Mouse (Mus musculus): ENCODE data around the gene Pex11b. TPM values are rescaled to one million over a fixed set of nuclear protein-coding genes. Genes with fewer than 3 reads are reported as not detected.
"Not testable (repeated sequence)": the region's sequence is repeated elsewhere in the genome, so short reads cannot be mapped to it uniquely, and the experiment has no call there.

The Pex11b gene
- polyA plus RNA-seq, 1 experiment: 19.9 TPM

DNA sequence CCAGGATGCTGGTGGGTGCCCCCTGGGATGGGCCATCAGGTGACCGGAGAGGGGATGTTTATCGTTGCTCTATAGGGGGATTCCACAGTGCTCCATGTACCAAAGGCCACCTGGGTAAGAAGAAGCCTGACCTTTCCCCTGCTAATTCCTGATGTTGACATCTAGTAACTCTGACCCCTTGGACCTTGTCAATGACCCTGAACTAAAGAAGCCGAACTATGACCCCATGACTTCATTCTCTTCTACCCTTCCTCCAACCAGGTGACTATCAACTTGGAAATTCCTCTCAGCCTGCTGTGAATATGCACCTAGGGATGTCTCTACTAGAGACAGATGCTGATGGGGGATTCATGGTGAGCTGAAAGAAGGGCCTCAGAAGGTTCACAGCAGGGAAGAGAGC is 12.2 kb downstream of the Pex11b start:
- H3ac ChIP-seq (ENCODE audit: control insufficient read depth, insufficient read length, low read depth): no peak overlapping the region
- TF ChIP-seq FOSL1 (IDR thresholded peaks at IDR 0.05; ENCODE audit: insufficient read depth, low read length, poor library complexity, severe bottlenecking): no peak
- TF ChIP-seq MYOG (IDR thresholded peaks at IDR 0.05; ENCODE audit: control insufficient read depth, extremely low read depth, insufficient read length): no peak
- TF ChIP-seq CEBPB (IDR thresholded peaks at IDR 0.05; ENCODE audit: low read depth): no peak
- no peak for TF ChIP-seq USF1 (IDR thresholded peaks at IDR 0.05; ENCODE audit: low read depth)
- no peak for TF ChIP-seq MYOD1 (IDR thresholded peaks at IDR 0.05; ENCODE audit: control insufficient read depth, insufficient read length, low read depth)
- no peak for TF ChIP-seq CTCF (IDR thresholded peaks at IDR 0.05; ENCODE audit: control insufficient read depth, insufficient read depth, insufficient read length)
- TF ChIP-seq MAX (IDR thresholded peaks at IDR 0.05): no peak

DNA sequence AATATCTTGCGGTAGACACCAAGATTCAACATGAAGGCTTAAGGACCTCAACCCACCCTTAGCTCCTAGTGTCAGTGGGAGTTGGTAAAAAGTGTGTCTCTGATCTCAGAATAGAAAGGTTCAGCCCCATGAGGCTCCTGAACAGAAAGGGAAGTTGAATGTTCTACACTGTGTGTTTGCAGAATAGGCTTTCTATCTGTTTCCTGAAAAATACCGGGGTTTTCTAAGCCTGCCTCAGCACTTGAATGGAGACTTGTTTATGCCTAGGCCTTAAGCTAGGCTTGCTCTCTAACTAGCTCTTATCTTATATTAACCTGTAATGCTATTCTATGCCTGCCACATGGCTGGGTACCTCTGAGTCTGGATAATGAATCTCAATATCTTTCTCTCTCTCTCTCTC is 25.7 kb downstream of the Pex11b start:
- no peak for TF ChIP-seq CEBPB (IDR thresholded peaks at IDR 0.05; ENCODE audit: low read depth)
- no peak for TF ChIP-seq MYOG (IDR thresholded peaks at IDR 0.05; ENCODE audit: control insufficient read depth, extremely low read depth, insufficient read length)
- TF ChIP-seq USF1 (IDR thresholded peaks at IDR 0.05; ENCODE audit: low read depth): no peak
- TF ChIP-seq CTCF (IDR thresholded peaks at IDR 0.05; ENCODE audit: control insufficient read depth, insufficient read depth, insufficient read length): no peak
- TF ChIP-seq FOSL1 (IDR thresholded peaks at IDR 0.05; ENCODE audit: insufficient read depth, low read length, poor library complexity, severe bottlenecking): no peak
- Histone ChIP-seq H3K79me2 (ENCODE audit: control insufficient read depth, insufficient read depth) (no peaks in the 10 kb centered on the region), H3K79me3 (ENCODE audit: low read depth) (no peaks in the 10 kb centered on the region), H3K4me3 (ENCODE audit: insufficient read depth, poor library complexity, severe bottlenecking) (no peak overlapping the region), H3K27me3 (ENCODE audit: control insufficient read depth, insufficient read depth, insufficient read length) (no peaks in the 10 kb centered on the region), H3ac (ENCODE audit: control insufficient read depth, insufficient read length, low read depth) (no peak overlapping the region), H3K36me3 (ENCODE audit: control insufficient read depth, insufficient read depth) (no peaks in the 10 kb centered on the region)

More for the DNA sequence above, 12.2 kb downstream of the Pex11b start:
- no peaks in the 10 kb centered on the region for H3K27me3 ChIP-seq (ENCODE audit: control insufficient read depth, insufficient read depth, insufficient read length)
- H3K4me3 ChIP-seq (ENCODE audit: insufficient read depth, poor library complexity, severe bottlenecking): no peak overlapping the region
- H3K79me2 ChIP-seq (ENCODE audit: control insufficient read depth, insufficient read depth): no peaks in the 10 kb centered on the region
- H3K36me3 ChIP-seq (ENCODE audit: control insufficient read depth, insufficient read depth): peaks cover 12% of the 10 kb centered on the region
- no peaks in the 10 kb centered on the region for H3K79me3 ChIP-seq (ENCODE audit: low read depth)

DNA sequence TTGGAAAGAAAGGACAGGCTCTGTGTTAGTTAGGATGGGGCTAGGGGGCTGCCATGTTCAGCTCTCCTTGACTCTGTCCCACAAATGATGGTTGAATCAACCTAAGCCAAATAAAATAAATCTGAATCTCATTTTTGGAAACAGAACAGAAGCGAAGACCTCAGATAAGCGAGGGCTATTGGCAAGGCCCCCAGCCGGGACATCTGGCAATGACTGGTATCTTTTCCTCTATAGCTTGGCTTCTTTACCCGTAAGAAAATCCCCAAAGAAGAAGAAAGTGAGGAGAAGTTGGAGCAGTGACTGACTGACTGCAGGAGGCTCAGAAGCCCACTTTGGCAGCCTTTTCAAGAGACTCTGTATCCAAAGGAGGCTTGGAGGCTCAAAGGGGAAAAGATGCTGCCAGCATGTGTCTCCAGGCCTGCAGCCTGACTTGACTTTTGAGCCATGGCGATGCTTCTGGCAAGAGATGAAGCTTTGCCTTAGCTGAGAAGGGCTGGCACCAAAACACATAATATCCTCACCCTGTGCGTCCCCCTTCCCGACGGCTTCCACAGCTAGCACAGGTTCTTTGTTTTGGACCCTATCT is 27.6 kb downstream of the Pex11b start:
- TF ChIP-seq MAX (IDR thresholded peaks at IDR 0.05) (no peak), MYOD1 (IDR thresholded peaks at IDR 0.05; ENCODE audit: control insufficient read depth, insufficient read length, low read depth) (no peak), CTCF (IDR thresholded peaks at IDR 0.05; ENCODE audit: control insufficient read depth, insufficient read depth, insufficient read length) (no peak), USF1 (IDR thresholded peaks at IDR 0.05; ENCODE audit: low read depth) (no peak), FOSL1 (IDR thresholded peaks at IDR 0.05; ENCODE audit: insufficient read depth, low read length, poor library complexity, severe bottlenecking) (no peak), CEBPB (IDR thresholded peaks at IDR 0.05; ENCODE audit: low read depth) (no peak), MYOG (IDR thresholded peaks at IDR 0.05; ENCODE audit: control insufficient read depth, extremely low read depth, insufficient read length) (no peak)
- H3K36me3 ChIP-seq (ENCODE audit: control insufficient read depth, insufficient read depth): no peaks in the 10 kb centered on the region
- no peak overlapping the region for H3K4me3 ChIP-seq (ENCODE audit: insufficient read depth, poor library complexity, severe bottlenecking)
- no peaks in the 10 kb centered on the region for H3K79me2 ChIP-seq (ENCODE audit: control insufficient read depth, insufficient read depth)
- H3K79me3 ChIP-seq (ENCODE audit: low read depth): no peaks in the 10 kb centered on the region
- peak overlapping the region; percentile 48 for H3ac ChIP-seq (ENCODE audit: control insufficient read depth, insufficient read length, low read depth)
- no peaks in the 10 kb centered on the region for H3K27me3 ChIP-seq (ENCODE audit: control insufficient read depth, insufficient read depth, insufficient read length)

DNA sequence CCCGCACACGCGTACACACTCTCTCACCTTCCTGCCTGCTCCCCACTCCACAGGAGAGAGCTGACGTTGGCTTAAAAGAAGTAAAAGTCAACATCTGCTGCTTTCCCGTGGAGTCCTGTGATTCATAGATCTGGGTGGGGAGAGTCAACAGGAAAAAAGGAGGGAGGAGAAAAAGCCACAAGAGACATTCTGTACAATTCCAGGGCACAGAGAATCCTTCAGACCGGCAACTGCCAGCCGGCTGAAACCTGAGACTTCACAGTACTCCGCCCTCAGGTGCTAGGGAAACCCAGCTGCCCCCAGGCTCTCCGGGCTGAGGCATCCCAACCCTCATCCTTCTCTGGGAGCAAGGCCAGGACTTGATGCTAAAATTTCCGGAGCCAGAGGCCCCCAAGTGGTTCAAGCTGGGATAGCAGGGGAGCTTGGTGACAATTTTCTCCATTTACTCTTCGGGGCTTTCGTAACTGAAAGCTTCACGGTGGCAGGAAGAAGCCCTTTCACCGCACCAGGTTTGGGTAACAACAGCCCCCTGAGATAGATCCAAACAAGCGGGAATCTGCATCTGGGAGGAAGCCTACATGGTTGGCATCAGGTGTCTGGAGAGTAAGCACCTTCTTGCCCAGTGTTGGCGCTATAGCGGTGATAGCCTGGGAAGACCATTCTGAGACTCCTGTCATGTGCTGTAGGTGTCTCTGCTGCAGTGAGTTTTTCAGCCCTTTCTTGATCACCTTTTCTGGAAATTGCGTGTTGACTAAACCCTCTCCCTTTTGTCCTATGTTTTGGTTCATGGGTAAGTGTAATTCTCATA is 28.5 kb downstream of the Pex11b start:
- TF ChIP-seq FOSL1 (IDR thresholded peaks at IDR 0.05; ENCODE audit: insufficient read depth, low read length, poor library complexity, severe bottlenecking): no peak
- TF ChIP-seq MYOD1 (IDR thresholded peaks at IDR 0.05; ENCODE audit: control insufficient read depth, insufficient read length, low read depth): peak; percentile 10
- Histone ChIP-seq H3K79me3 (ENCODE audit: low read depth) (no peaks in the 10 kb centered on the region), H3K27me3 (ENCODE audit: control insufficient read depth, insufficient read depth, insufficient read length) (no peaks in the 10 kb centered on the region), H3K4me3 (ENCODE audit: insufficient read depth, poor library complexity, severe bottlenecking) (no peak overlapping the region), H3K36me3 (ENCODE audit: control insufficient read depth, insufficient read depth) (no peaks in the 10 kb centered on the region), H3ac (ENCODE audit: control insufficient read depth, insufficient read length, low read depth) (peak overlapping the region; percentile 52), H3K79me2 (ENCODE audit: control insufficient read depth, insufficient read depth) (no peaks in the 10 kb centered on the region)

DNA sequence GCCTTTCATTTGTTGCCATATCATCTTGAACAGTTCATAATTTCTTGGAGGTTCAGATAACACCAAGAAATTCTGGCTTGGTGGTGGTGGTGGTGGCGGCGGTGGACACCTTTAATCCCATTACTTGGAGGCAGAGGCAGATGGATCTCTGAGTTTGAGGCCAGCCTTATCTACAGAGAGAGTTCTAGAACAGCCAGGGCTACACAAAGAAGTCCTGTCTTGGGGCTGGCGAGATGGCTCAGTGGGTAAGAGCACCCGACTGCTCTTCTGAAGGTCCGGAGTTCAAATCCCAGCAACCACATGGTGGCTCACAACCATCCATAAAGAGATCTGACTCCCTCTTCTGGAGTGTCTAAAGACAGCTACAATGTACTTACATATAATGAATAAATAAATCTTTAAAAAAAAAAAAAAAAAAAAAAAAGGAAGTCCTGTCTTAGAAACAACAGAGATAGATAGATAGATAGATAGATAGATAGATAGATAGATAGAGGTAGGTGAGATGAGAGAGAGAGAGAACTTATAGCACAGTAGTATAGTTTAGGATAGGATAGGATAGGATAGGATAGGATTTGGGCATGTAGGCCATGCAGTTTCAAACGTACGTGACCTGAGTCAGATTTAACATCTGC is 30.7 kb downstream of the Pex11b start:
- H3K27me3 ChIP-seq (ENCODE audit: control insufficient read depth, insufficient read depth, insufficient read length); H3K79me3 ChIP-seq (ENCODE audit: low read depth); H3K79me2 ChIP-seq (ENCODE audit: control insufficient read depth, insufficient read depth); H3ac ChIP-seq (ENCODE audit: control insufficient read depth, insufficient read length, low read depth); H3K4me3 ChIP-seq (ENCODE audit: insufficient read depth, poor library complexity, severe bottlenecking); H3K36me3 ChIP-seq (ENCODE audit: control insufficient read depth, insufficient read depth): not testable (repeated sequence)

DNA sequence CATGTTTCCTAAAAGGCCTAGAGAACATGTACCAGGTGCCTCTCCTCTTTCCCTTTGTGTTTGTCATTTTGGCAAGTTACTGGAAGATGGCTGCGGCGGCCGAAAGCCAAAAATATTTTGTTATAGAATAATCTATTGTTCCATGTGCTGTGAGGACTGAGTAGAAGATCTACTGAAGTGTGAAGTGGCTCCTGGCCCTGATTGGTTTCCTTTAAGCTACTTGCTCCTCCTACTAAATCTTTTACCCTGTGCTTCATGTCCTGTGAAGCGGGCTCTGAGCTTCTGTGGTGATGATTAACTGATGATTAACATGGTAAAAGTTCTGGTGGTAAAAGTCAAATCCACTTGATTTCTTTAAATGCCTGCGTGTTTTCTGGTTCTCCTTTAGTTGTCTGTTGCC is 31.7 kb downstream of the Pex11b start:
- Histone ChIP-seq H3K36me3 (ENCODE audit: control insufficient read depth, insufficient read depth) (no peaks in the 10 kb centered on the region), H3K79me3 (ENCODE audit: low read depth) (no peaks in the 10 kb centered on the region), H3ac (ENCODE audit: control insufficient read depth, insufficient read length, low read depth) (no peak overlapping the region), H3K27me3 (ENCODE audit: control insufficient read depth, insufficient read depth, insufficient read length) (no peaks in the 10 kb centered on the region), H3K79me2 (ENCODE audit: control insufficient read depth, insufficient read depth) (no peaks in the 10 kb centered on the region), H3K4me3 (ENCODE audit: insufficient read depth, poor library complexity, severe bottlenecking) (no peak overlapping the region)
- no peak for TF ChIP-seq CEBPB (IDR thresholded peaks at IDR 0.05; ENCODE audit: low read depth)
- no peak for TF ChIP-seq CTCF (IDR thresholded peaks at IDR 0.05; ENCODE audit: control insufficient read depth, insufficient read depth, insufficient read length)
- no peak for TF ChIP-seq MYOD1 (IDR thresholded peaks at IDR 0.05; ENCODE audit: control insufficient read depth, insufficient read length, low read depth)
- no peak for TF ChIP-seq FOSL1 (IDR thresholded peaks at IDR 0.05; ENCODE audit: insufficient read depth, low read length, poor library complexity, severe bottlenecking)
- no peak for TF ChIP-seq MYOG (IDR thresholded peaks at IDR 0.05; ENCODE audit: control insufficient read depth, extremely low read depth, insufficient read length)
- no peak for TF ChIP-seq USF1 (IDR thresholded peaks at IDR 0.05; ENCODE audit: low read depth)
- TF ChIP-seq MAX (IDR thresholded peaks at IDR 0.05): no peak
